Mouse (Mus musculus) WW6 (cell line): ENCODE results near the gene Fbxo27.
A peak's percentile ranks its signal among the peaks of the same experiment; 100 is the strongest.
"Not testable (repeated sequence)": the region's sequence is repeated elsewhere in the genome, so short reads cannot be mapped to it uniquely, and the experiment has no call there.

ENCODE experiments used
- DNase-seq: peaks from one replicate; pipeline ENCODE4 v3.0.0-alpha.2; 2013; ENCODE audit warnings: low read depth, low spot score

Fbxo27 gene

DNA sequence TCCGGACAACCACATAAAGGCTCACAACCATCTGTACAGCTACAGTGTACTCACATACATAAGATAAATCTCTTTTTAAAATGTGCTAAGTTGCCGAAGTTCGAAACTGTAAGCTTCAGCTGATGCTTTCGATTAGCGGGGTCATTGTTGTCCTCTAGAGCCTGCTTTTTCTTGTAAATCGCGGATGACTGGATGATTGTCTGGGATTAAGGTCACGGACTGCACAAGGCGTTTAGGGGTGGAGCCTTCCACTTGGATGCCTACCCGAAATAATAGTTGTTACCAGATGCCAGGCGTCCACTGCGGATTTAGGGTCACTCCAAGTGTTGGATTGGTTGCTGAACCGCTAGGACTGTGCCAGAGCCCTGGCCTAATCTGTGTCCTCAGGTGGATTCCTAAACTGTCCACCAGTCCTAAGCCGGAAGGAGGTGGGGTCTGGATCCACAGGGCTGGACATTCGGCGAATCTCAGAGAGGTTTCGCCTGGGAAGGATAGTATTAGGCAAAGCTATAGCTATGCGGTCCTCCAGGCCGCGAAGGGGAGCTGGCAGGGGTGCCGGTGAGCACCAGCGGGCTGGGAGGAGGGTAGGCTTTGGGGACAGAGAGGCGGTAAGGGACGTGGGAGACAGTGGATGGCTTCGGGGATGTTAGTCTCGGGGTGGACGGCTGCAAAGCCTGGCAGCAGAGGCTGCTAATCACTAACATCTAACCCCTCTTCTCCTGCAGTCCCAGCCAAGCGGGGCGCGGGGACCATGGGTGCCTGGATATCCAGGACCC is at the start of gene Fbxo27:
Gene Fbxo27 (plus strand): TSS at position 305 of the 776 bp plus-strand sequence.
- DNase-seq = no peak

DNA sequence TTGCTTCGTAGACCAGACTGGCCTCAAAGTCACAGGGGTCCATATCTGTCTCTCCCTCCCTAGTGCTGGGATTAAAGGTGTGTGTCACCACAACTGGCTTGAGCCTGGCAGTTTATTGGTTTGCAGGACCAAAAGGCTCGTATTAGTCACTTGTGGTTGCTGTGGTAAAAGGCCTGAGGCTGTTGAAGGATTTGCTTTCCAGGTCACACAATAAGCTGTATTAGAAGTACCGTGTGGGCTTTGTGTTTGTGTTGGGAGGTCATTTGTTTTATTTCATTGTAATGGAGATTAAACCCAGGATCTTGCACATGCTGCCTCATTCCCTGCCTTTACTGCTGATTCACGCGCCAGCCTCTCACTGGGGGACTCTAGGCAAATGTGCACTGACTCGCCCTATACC is 47.3 kb upstream of the Fbxo27 start:
- no peak for DNase-seq

DNA sequence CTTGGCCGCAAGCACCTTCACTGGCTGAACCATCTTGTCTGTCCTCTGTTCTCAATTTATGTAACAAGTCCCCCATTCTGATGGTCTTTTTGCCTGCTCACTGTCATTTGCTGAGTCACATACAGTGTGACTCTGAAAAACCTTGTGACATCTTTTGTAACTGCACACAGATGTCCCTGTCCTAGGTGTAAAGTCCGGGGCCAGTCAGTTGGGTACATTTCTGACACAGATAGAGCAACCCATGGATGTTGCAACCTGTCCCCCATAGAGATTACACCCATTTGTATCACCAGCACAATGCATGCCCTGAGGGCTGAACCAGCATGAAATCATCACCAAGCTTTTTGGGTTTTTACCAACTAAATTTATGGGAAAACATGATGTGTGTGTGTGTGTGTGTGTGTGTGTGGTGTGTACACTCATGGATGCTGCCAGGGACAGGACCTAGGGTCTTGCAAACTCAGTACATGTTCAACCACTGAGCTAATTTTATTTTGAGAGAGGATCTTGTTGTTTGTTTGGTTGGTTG is 46.6 kb upstream of the Fbxo27 start:
- no peak for DNase-seq

DNA sequence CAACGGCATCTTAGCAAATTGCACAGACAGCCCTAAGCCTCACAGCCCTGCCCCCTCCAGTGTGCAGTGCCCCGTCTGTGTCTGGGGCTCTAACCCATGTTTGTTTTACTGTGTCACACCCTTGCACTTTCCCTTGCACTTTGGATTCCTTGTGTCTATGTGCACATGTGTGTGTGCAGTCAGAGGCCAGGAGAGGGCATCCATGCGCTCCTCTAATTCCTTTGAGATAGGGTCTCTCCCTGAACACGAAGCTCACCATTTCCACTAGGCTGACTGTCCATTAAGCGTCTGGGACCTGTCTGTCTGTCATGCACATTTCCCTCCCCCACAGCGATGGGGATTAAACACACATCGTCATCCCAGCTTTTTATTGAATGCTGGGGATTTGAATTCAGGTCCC is 45.6 kb upstream of the Fbxo27 start:
- DNase-seq = no peak

DNA sequence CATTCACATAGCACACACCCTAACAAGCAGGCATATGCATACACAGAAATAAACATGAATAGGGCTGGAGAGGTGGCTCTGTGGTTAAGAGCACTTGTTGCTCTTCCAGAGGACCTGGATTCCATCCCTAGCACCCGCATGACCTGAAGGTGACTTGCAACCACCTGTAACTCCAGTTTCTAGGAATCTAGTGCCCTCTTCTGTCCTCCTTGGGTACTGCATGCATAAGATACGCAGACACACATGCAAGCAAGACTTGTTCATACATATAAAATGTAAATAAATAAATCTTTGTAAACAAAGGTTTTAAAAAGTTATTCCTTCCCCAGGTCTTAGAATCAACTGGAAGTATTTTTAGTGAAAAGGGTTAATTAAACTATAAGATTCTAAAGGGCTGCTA is 41.5 kb upstream of the Fbxo27 start:
- no peak for DNase-seq

DNA sequence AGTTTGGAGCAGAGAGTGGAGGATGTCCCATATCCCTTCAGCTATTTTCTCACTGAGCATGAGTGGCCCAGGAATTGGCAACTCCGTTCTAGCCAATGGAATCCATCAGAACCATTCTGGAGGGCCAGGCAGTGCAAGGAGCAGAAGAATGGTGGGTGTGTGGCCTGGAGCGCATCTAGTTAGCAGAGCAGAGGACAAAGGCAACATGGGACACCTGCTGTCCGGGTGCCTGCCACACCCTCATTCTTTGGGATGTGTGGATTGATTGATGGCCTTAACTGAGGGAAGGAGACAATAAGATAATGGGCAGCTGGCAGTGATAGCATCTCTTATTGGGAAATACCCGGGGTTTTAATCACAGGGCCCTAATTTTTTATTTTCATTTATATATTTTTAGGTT is 36.2 kb upstream of the Fbxo27 start:
- DNase-seq = peak; percentile 60

DNA sequence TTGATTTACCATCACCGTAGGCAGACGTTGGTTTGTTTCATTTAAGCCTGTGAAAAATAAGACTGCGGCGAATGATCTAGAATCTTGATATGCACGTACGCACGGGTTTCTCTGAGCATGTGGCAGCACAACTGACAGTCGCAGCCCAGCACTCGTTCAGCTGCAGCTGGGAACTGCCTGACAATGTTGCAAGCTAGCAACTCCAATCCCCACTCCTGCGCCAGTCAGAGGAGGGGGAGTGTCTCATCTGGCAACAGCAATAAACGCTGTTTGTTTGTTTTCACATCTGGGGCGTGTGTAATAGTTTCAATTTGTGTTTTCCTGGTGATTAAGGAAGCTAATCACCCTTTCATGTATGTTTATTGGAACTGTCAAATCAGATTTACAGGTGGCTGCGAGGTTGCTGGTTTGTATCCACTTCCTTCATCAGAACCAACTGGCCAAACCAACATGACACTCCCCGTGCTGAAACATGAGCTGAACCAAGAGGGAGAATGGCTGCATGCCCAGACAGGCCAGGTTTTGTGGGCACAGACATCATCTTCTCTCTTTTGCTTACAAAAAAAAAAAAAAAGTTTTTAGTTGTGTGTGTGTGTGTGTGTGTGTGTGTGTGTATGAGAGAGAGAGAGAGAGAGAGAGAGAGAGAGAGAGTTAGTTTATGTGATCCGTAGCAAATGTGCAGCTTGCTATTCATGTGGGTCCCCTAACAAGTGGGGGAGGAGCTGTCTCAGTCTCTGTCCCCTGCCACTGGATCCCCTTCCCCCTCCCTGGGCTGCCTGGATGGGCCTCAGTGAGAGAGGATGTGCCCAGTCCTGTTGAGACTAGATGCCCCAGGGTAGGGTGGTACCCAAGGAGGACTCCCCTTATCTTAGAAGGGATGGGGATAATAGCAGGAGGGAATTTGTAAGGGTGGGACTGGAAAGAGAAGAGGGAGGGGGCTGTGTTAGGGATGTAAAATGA is 26.7 kb upstream of the Fbxo27 start:
- DNase-seq = no peak

DNA sequence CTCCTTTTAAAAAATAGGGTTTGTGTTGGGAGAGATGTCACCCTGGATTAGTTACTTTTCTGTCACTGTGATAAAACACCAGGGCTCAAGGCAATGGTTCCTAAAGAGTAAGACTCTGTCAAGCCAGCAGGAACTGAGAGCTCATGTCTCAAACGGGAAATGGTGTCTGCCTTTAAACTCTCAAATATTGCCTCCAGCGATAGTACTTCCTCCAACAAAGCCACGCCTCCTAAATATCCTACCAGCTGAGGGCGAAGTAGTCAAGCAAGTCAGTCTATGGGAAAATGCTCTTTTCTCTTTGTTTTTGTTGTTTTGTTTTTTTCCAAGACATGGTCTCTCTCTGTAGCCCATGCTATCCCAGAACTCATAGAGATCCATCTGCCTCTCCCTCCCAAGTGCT is 21.5 kb upstream of the Fbxo27 start:
- DNase-seq = no peak

DNA sequence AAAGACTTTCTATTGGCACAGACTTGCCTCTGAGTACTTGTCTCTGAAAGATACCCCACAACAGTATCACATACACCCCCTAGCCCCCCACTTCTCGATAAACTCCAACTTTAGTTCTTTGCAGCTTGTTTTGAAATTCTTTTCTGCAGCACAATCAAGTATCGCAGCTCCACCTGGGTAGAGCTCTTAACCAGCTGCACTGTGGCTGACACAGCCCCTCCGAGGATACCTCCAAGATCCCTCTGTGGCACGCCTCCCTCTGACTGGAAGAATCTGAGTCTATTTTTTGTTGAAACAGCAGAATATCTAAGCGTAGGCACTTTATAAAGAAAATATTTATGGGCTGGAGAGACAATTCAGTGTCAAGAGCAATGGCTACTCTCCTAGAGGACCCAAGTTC is 20.4 kb upstream of the Fbxo27 start:
- no peak for DNase-seq

DNA sequence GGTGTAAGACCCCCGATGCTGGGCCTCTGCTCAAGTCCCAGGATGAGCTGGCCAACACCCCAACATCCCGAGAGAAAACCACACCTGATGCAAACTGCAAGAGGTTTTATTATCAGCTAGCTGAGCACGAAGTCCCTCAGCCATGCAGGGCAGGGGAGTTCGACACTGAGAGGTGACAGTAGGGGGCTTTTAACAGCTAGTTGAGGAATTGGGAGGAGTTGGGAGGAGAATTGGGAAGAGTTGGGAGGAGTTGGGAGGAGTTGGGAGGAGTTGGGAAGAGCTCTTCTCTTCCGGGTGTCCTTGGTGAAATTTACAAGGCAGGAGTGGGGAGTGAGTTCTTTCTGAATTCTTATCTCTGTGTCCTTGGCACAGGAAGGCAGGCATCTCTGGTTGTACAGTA is 19.9 kb upstream of the Fbxo27 start:
- DNase-seq = not testable (repeated sequence)

DNA sequence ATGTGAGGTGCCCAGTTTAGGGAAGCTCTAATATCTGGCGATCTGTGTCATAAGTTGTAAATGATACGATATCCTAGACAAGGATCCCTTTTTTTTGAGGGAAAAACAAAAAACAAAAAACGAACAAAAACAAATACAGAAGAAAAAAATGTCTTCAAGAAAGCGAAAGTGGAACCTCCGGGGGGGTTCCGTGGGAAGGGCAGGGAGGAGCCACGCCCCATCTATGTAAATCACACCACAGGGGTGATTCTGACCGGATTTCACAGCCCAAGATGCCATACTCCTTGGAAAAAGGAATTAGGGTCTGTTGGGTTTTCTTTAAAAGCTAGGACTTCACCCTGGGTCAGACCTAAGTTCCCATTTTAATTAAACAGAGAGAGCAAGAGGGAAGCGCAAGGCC is 17.7 kb upstream of the Fbxo27 start:
- no peak for DNase-seq

DNA sequence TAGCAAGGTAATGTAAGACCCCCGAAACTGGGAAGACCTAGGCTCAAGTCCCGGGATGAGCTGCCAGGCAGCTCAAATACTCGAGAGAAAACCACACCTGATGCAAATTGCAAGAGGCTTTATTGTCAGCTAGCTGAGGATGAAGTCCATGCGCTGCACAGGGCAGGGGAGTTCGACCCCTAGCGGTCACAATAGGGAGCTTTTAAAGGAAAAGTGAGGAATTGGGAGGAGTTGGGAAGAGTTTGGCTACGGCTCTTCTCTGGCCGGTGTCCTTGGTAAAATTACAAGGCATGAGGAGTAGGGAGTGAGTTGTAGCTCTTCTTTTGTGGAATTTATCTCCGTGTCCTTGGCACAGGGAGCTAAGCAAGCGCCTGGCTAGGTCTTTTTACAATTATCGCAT is 16.9 kb upstream of the Fbxo27 start:
- DNase-seq = peak; percentile 70

DNA sequence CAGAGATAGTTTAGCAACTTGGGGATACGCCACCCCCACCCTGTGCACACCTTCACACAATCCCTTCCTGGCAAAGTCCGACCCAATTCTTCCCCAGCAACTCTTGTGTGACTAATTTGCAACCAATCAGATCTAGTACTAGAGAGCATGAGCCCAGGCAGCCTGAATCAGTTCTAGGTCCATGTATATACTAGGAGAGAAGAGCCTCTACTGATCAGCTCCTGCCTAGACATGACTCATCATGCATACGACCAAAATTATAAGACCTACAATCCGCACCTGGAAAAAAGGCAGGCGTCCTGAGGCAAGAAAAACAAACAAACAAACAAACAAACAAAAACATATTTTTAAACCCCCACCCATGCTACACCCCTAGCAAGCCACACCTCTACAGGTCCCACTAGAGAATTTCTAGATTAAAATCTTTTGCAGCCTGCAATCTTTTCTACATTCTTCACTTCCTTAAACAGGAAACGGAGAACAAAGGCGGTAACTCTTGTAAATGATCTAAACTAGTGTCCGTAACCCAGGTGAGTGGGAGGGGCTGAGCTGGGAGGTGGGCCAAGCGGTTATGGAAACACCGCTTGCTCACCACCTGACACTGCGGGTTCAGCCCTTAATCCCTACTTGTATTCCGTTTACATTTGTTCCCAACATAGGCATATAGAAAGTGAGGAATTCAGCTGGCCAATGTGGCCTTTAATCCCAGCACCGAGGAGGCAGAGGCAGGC is 15.7 kb upstream of the Fbxo27 start:
- DNase-seq = no peak

DNA sequence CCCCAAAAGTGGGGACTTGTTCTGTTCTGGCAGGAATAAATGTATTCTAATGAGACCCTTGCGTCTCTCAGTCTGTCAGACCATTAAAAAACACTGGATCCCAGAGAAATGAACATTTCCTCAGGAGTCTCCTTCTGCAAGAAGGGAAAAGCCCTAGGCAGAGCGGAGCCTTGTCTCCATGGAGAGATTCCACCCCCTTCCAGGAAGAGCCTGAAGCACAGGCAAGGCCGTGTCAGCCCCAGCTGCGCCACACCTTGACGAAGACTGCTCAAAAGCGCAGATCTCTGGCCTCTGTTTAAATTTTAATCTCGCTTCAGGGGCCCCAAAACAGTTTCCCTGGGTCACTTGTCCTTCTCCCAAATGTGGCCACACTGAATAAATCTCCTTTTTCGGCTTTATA is 15.0 kb upstream of the Fbxo27 start:
- DNase-seq = no peak

DNA sequence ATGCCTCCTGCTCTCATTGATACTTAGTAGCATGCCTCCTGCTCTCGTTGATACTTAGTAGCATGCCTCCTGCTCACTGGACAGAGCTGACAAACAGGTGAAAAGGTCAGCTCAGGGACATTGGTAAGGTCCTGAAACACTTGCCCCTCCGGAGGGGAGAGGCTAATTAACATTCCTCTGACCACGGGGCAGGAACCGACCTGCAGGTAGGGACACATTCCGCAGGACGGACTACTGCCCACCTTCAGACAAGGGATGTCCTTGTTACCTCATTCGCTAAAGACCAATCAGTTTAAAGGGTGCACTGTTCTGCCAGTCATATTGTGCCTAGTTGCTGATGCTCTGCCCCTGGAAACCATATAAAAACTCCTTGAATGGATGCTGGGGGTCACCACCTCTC is 1.6 kb upstream of the Fbxo27 start:
- no peak for DNase-seq

DNA sequence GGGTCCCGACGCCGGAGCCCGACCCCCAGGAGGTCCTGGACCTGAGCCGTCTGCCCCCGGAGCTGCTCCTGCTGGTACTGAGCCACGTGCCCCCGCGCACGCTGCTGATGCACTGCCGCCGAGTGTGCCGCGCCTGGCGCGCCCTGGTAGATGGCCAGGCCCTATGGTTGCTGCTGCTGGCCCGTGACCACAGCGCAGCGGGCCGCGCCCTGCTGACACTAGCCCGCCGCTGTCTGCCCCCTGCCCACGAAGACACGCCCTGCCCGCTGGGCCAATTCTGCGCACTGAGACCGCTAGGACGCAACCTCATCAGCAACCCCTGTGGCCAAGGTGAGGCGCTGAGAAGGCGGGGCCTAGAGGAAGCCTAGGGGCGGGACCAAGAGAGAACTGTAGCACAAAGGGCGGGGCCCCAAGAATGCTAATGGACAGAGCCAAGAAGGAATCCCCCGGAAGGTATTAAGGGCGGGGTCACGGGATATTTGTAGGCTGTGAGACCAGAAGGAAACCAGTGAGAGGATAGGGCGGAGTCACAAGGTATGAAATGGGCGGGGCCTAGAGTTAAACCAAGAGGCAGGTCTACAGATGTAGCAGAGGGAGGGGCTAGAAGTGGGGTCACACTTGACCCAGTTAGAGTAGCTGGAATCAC is 795 bp downstream of the Fbxo27 start:
- DNase-seq = peak; percentile 99

DNA sequence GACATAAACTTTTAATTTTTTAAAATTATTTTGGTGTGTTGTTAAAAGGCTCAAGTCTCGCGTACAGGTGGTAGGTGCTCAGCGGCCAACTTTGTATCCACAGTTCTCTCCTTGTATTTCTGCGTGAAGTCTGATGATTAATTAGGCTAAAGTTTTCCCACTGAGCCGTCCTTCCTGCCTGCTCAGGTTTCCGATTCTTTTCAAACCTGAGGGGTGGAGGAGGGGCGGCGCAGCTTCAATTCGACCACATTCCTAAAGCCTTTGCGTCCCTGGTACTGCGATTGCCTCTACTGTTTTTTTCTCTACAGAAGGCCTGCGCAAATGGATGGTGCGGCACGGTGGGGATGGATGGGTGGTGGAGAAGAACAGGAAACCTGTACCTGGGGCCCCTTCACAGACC is 1.8 kb downstream of the Fbxo27 start:
- no peak for DNase-seq

DNA sequence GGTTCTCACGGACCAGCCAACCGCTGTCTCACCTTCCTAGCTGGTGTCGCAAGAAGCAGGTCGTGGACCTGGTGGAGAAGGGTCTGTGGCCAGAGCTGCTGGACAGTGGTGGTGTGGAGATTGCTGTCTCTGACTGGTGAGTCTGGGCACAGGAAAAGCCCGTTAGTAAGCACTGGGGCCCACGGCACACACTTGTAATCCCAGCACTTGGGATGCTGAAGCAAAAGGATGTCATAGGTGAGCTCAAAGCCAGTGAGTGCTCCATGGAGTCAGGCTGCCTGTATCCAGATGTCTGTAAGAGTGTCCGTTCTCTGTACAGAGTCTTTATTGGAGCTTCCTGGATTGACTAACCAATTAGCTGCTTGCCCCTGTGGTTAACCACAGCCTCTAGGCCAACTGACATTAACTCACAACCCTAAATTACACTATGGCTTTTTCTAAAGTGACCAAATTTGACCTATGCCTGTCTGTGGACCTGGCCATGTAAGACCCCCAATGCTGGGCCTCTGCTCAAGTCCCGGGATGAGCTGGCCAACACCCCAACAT is 2.4 kb downstream of the Fbxo27 start:
- no peak for DNase-seq

DNA sequence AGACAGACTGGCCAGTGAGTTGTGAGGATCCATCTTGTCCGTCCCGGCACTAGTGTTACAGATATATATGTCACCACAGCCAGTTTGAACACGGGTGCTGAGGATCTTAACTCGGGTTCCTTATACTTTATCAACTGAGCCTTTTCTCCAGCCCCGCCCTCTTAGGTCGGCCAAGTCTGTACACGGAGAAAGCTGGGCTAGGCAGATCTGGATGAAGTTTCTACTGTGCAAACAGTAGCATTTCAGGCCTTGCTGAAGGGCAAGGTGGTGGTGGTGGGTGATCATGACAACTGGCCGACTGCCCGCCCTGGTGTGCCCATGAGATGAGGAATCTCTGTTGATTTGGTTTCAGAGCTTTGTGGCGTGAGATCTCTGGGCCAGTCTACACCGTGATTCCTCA is 4.6 kb downstream of the Fbxo27 start:
- no peak for DNase-seq

DNA sequence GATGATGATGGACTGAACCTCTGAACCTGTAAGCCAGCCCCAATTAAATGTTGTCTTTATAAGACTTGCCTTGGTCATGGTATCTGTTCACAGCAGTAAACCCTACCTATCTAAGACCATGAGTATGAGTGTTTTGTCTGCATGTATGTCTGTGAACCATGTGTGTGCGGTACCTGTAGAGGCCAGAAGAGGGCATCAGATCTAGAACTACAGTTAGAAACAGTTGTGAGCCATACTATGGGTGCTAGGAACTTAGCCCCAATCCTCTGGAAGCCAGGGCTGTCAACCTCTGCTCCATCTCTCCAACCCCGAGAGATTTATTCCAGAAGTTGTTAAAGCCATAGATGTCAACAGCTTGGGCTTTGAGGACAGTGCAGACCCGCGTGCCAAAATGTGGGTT is 7.6 kb downstream of the Fbxo27 start:
- no peak for DNase-seq

DNA sequence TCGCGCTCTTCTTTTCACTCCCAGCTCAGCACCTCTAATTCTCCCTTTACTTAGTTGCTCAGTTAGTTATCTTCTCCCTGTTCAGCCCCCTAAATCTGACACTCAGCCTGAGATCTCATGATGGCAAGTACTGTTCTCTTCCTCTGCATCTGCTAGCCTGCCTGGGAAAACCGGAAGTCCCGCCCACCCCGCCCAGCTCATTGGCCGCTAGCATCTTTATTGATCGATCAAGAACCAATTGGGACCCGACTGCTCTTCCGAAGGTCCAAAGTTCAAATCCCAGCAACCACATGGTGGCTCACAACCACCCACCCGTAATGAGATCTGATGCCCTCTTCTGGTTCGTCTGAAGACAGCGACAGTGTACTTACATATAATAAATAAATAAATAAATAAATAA is 8.7 kb downstream of the Fbxo27 start:
- not testable (repeated sequence) for DNase-seq
